Mouse (Mus musculus): ENCODE measurements around the gene Leo1.

GRCm38 (mm10) chr9:75408204-75408826, 33.0 kb upstream of the Leo1 start:
- no peak for TF ChIP-seq CTCF (IDR thresholded peaks at IDR 0.05; ENCODE audit: low read depth)
- no peak for TF ChIP-seq EP300 (IDR thresholded peaks at IDR 0.05; ENCODE audit: low read depth)

Data from liver, embryonic 14.5 days (tissue).